Mouse (Mus musculus): Measurements from ENCODE around the gene Mansc1. TPM values are rescaled to one million over a fixed set of nuclear protein-coding genes. Genes with fewer than 3 reads are reported as not detected.

Gene Mansc1
- polyA plus RNA-seq, 1 experiment, result 12.2 TPM

GRCm38 (mm10) chr6:134640485-134641475, 8.5 kb upstream of the Mansc1 start:
- Histone ChIP-seq H3K27ac (ENCODE audit: insufficient read depth, low read length) (peak overlapping the region; percentile 85; the same call in 1 of the 2 replicates), H3K4me1 (ENCODE audit: control insufficient read depth, insufficient read depth, low read length) (no peaks in the 10 kb centered on the region; the same call in 1 of the 2 replicates), H3K4me3 (ENCODE audit: insufficient read depth, low read length) (peak overlapping the region; percentile 62)
- peak; percentile 34; the same call in 1 of the 2 replicates for TF ChIP-seq CTCF (IDR thresholded peaks at IDR 0.05; ENCODE audit: extremely low read depth, insufficient read depth, low read length)
- TF ChIP-seq POLR2A (IDR thresholded peaks at IDR 0.05; ENCODE audit: extremely low read depth, insufficient read depth, low read length), result peak; percentile 49; the same call in 1 of the 2 replicates

- no peak overlapping the region for H3K4me3 ChIP-seq (ENCODE audit: insufficient read depth, low read length)
- TF ChIP-seq CTCF (IDR thresholded peaks at IDR 0.05; ENCODE audit: extremely low read depth, insufficient read depth, low read length), result no peak
- no peak for TF ChIP-seq POLR2A (IDR thresholded peaks at IDR 0.05; ENCODE audit: extremely low read depth, insufficient read depth, low read length)
- H3K27ac ChIP-seq (ENCODE audit: insufficient read depth, low read length), result no peak overlapping the region
- no peaks in the 10 kb centered on the region; the same call in 1 of the 2 replicates for H3K4me1 ChIP-seq (ENCODE audit: control insufficient read depth, insufficient read depth, low read length)
These were observed 7.6 kb upstream of the Mansc1 start for GRCm38 (mm10) chr6:134639900-134640299.

- Histone ChIP-seq H3K4me1 (ENCODE audit: control insufficient read depth, insufficient read depth, low read length) (no peaks in the 10 kb centered on the region; the same call in 1 of the 2 replicates), H3K27ac (ENCODE audit: insufficient read depth, low read length) (no peak within 1 kb of the TSS), H3K4me3 (ENCODE audit: insufficient read depth, low read length) (no peak within 1 kb of the TSS; the same call in 1 of the 2 replicates)
- no peak for TF ChIP-seq POLR2A (IDR thresholded peaks at IDR 0.05; ENCODE audit: extremely low read depth, insufficient read depth, low read length)
- no peak for TF ChIP-seq CTCF (IDR thresholded peaks at IDR 0.05; ENCODE audit: extremely low read depth, insufficient read depth, low read length)
These were observed 6.9 kb upstream of the Mansc1 start, which contains the start of gene Borcs5 for GRCm38 (mm10) chr6:134639210-134639609. Borcs5 (plus strand) TSS chr6:134639510.

GRCm38 (mm10) chr6:134636476-134636875, 4.2 kb upstream of the Mansc1 start:
- Histone ChIP-seq H3K4me1 (ENCODE audit: control insufficient read depth, insufficient read depth, low read length) (no peaks in the 10 kb centered on the region), H3K4me3 (ENCODE audit: insufficient read depth, low read length) (no peak overlapping the region), H3K27ac (ENCODE audit: insufficient read depth, low read length) (no peak overlapping the region)
- no peak for TF ChIP-seq CTCF (IDR thresholded peaks at IDR 0.05; ENCODE audit: extremely low read depth, insufficient read depth, low read length)
- TF ChIP-seq POLR2A (IDR thresholded peaks at IDR 0.05; ENCODE audit: extremely low read depth, insufficient read depth, low read length), result no peak

- H3K4me3 ChIP-seq (ENCODE audit: insufficient read depth, low read length), result no peak overlapping the region
- TF ChIP-seq POLR2A (IDR thresholded peaks at IDR 0.05; ENCODE audit: extremely low read depth, insufficient read depth, low read length) (no peak), CTCF (IDR thresholded peaks at IDR 0.05; ENCODE audit: extremely low read depth, insufficient read depth, low read length) (no peak)
- no peak overlapping the region for H3K27ac ChIP-seq (ENCODE audit: insufficient read depth, low read length)
- H3K4me1 ChIP-seq (ENCODE audit: control insufficient read depth, insufficient read depth, low read length), result no peaks in the 10 kb centered on the region
These were observed 1.3 kb upstream of the Mansc1 start for GRCm38 (mm10) chr6:134633553-134633952.

GRCm38 (mm10) chr6:134632756-134633155, 468 bp upstream of the Mansc1 start:
- H3K4me3 ChIP-seq (ENCODE audit: insufficient read depth, low read length), result peak overlapping the region; percentile 55
- H3K27ac ChIP-seq (ENCODE audit: insufficient read depth, low read length), result no peak overlapping the region
- no peak for TF ChIP-seq POLR2A (IDR thresholded peaks at IDR 0.05; ENCODE audit: extremely low read depth, insufficient read depth, low read length)
- no peak for TF ChIP-seq CTCF (IDR thresholded peaks at IDR 0.05; ENCODE audit: extremely low read depth, insufficient read depth, low read length)
- no peaks in the 10 kb centered on the region for H3K4me1 ChIP-seq (ENCODE audit: control insufficient read depth, insufficient read depth, low read length)

- Histone ChIP-seq H3K27ac (ENCODE audit: insufficient read depth, low read length) (no peak overlapping the region), H3K4me3 (ENCODE audit: insufficient read depth, low read length) (no peak overlapping the region), H3K4me1 (ENCODE audit: control insufficient read depth, insufficient read depth, low read length) (no peaks in the 10 kb centered on the region)
- no peak for TF ChIP-seq CTCF (IDR thresholded peaks at IDR 0.05; ENCODE audit: extremely low read depth, insufficient read depth, low read length)
- no peak for TF ChIP-seq POLR2A (IDR thresholded peaks at IDR 0.05; ENCODE audit: extremely low read depth, insufficient read depth, low read length)
These were observed 1.8 kb downstream of the Mansc1 start for GRCm38 (mm10) chr6:134630447-134630846.

- Histone ChIP-seq H3K4me1 (ENCODE audit: control insufficient read depth, insufficient read depth, low read length) (peaks cover 4% of the 10 kb centered on the region), H3K27ac (ENCODE audit: insufficient read depth, low read length) (no peak overlapping the region), H3K4me3 (ENCODE audit: insufficient read depth, low read length) (no peak overlapping the region)
- TF ChIP-seq CTCF (IDR thresholded peaks at IDR 0.05; ENCODE audit: extremely low read depth, insufficient read depth, low read length), result no peak
- no peak for TF ChIP-seq POLR2A (IDR thresholded peaks at IDR 0.05; ENCODE audit: extremely low read depth, insufficient read depth, low read length)
These were observed 5.7 kb downstream of the Mansc1 start for GRCm38 (mm10) chr6:134626564-134626963.

- Histone ChIP-seq H3K4me3 (ENCODE audit: insufficient read depth, low read length) (no peak overlapping the region), H3K4me1 (ENCODE audit: control insufficient read depth, insufficient read depth, low read length) (peaks cover 6% of the 10 kb centered on the region)
- no peak for TF ChIP-seq CTCF (IDR thresholded peaks at IDR 0.05; ENCODE audit: extremely low read depth, insufficient read depth, low read length)
- no peak for TF ChIP-seq POLR2A (IDR thresholded peaks at IDR 0.05; ENCODE audit: extremely low read depth, insufficient read depth, low read length)
These were observed 6.9 kb downstream of the Mansc1 start for GRCm38 (mm10) chr6:134625431-134625830.

More at GRCm38 (mm10) chr6:134625431-134625830, 6.9 kb downstream of the Mansc1 start:
- H3K27ac ChIP-seq (ENCODE audit: insufficient read depth, low read length), result no peak overlapping the region
